Mouse (Mus musculus) lung, embryonic 15.5 days (tissue): ENCODE data around the gene Nom1. TPM values are rescaled to one million over a fixed set of nuclear protein-coding genes. Genes with fewer than 3 reads are reported as not detected.
A peak's percentile ranks its signal among the peaks of the same experiment; 100 is the strongest.
"Not testable (repeated sequence)": the region's sequence is repeated elsewhere in the genome, so short reads cannot be mapped to it uniquely, and the experiment has no call there.

Source experiments
- ATAC-seq: fragments of 200-750 bp; cut with Nextera tagmentation; 2 replicates; pipeline ENCODE4 v1.8.0; 2017; ENCODE audit warnings: moderate number of reproducible peaks, borderline replicate concordance; ENCODE audit not compliant: low FRiP score, low TSS enrichment; ENCODE audit errors: extremely low read depth
- H3K27ac ChIP-seq: fragments of 300-500 bp; sonication (generic); 2 replicates; pipeline ENCODE4 v1.5.1; 2015; ENCODE audit warnings: moderate library complexity, mild to moderate bottlenecking, inconsistent platforms
- H3K27me3 ChIP-seq: fragments of 300-500 bp; sonication (generic); 2 replicates; pipeline ENCODE4 v1.6.1; 2015; ENCODE audit warnings: inconsistent platforms
- H3K36me3 ChIP-seq: fragments of 300-500 bp; sonication (generic); 2 replicates; pipeline ENCODE4 v1.6.1; 2015; ENCODE audit warnings: inconsistent platforms
- H3K4me1 ChIP-seq: fragments of 300-500 bp; sonication (generic); 2 replicates; pipeline ENCODE4 v1.6.1; 2015; ENCODE audit warnings: inconsistent platforms
- H3K4me2 ChIP-seq: fragments of 300-500 bp; sonication (generic); 2 replicates; pipeline ENCODE4 v1.6.1; 2015; ENCODE audit warnings: inconsistent platforms, mild to moderate bottlenecking, moderate library complexity
- H3K4me3 ChIP-seq: fragments of 300-500 bp; sonication (generic); 2 replicates; pipeline ENCODE4 v1.5.1; 2015; ENCODE audit warnings: mild to moderate bottlenecking, inconsistent platforms
- H3K9ac ChIP-seq: fragments of 300-500 bp; sonication (generic); 2 replicates; pipeline ENCODE4 v1.6.1; 2015; ENCODE audit warnings: inconsistent platforms
- H3K9me3 ChIP-seq: fragments of 300-500 bp; sonication (generic); 2 replicates; pipeline ENCODE4 v1.6.1; 2016; ENCODE audit warnings: inconsistent platforms
- WGBS: fragments of 180-500 bp; shearing (Covaris S2); methylation state at CpG from one replicate; pipeline ENCODE4 v1.1.7; 2015; 5-methylcytosine and 5-hydroxymethylcytosine counted together
- polyA plus RNA-seq: library from polyadenylated mRNA; unstranded; fragments of >200 nt; fragmentation: Nextera tagmentation; extraction: Ambion mirVana; gene quantifications from 2 replicates; pipeline ENCODE4 v1.2.1, GENCODE M21; 2015

Gene Nom1
- polyA plus RNA-seq: 25.7 and 29.5 TPM in 2 replicates

DNA sequence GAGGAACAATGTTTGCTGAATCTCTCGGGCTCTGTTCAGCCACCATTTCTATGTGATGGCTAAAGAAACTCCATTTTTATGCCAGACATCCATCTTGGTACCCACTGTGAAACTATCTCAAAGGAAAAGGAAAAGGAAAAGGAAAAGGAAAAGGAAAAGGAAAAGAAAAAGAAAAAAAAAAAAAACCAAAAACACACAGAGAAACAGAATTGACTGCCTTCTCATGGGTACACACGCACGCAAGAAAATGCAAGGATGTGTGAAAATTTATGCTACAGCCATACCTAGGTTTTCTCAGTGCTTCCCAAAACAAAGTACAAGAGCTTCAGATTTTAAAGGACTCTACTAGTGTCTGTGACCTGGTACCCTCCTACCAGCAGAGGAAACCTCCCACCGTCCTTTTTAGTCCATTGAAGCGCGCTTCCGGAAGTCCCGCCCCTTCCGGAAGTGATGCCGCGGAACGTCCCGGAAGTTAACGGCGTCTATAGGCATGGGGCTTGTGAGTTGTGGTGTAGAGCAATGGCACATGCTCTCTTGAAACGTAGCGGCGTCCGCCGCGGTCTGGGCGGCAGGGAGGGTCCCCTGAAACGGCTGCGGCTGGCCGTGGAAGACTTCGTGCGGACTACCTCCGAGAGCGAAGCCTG, at the start of gene Nom1:
Gene Nom1 (plus strand): TSS at position 437 of the 644 bp plus-strand sequence.
- Histone ChIP-seq H3K9ac (peak within 1 kb of the TSS; percentile 83), H3K27me3 (no peaks in the 10 kb centered on the region), H3K27ac (peak within 1 kb of the TSS; percentile 76), H3K4me1 (peaks cover 15% of the 10 kb centered on the region), H3K4me3 (peak within 1 kb of the TSS; percentile 98), H3K4me2 (peak within 1 kb of the TSS; percentile 74), H3K9me3 (no peaks in the 10 kb centered on the region), H3K36me3 (peaks cover 24% of the 10 kb centered on the region)
- ATAC-seq: peak; percentile 94; the same call in 1 of the 2 replicates
- 5% methylated on average over 29 of the region's 29 CpGs for WGBS

DNA sequence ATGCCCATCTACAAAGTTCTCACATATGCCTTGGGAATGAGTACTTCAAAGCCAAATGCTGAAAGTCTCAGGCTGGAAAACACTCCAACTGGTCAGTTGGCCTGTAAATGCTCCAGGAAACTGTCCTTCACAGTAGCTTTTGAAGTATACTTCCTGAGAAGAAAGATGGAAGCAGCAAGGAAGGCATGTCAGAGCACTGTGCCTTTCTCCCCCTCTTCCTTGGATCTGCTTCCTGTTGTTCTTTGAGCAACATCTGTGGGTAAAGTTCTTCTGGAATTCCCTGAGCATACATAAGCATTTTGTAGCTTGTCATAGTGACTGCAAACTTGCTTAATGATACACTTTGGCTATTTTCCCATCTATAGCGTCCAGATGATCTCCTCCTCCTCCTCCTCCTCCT, 46.9 kb upstream of the Nom1 start:
- Histone ChIP-seq H3K9me3 (no peaks in the 10 kb centered on the region), H3K9ac (no peak overlapping the region), H3K4me2 (no peak overlapping the region), H3K4me1 (peaks cover 15% of the 10 kb centered on the region), H3K36me3 (no peaks in the 10 kb centered on the region), H3K27ac (peak overlapping the region; percentile 83), H3K27me3 (no peaks in the 10 kb centered on the region), H3K4me3 (no peak overlapping the region)
- no peak for ATAC-seq
- 7% methylated on average over 1 of the region's 1 CpGs for WGBS

DNA sequence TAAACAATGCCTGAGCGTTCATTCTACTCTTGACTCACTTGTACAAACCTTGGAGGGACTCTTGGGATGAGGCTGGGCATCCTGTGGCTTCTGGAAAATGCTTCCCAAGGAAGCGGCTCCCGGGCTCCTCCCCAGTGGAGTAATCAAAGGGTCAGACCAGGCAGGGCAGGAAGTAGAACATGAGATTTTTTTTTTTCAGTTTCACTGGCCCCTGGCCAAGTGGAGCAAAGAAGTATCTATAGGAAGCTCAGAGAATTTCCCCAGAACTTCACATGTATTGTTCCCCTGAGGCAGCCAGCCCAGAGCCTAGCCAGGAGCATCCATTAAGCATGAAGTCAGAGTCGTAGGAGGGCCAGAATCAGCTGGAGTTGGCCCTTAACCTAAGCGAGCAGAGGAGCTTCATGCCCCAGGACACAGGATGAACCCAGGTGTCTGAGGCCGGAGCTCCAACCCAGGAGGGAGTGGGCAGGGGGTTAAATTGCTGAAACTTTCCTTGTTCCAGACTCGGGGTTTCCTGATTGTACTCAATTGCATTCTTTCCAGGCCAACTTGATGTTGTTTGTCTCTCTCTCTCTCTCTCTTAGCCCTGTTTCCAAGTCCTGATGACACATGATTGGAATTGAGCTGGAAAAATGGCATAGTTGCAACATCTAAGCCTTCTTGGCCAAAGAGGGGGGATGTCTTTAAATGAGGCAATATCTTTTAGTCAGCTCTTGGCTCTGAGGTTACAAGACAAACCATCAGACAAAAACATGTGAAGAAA, 46.1 kb upstream of the Nom1 start:
- ATAC-seq: peak; percentile 61; the same call in 1 of the 2 replicates
- H3K9me3 ChIP-seq: no peaks in the 10 kb centered on the region
- 26% methylated on average over 7 of the region's 7 CpGs for WGBS
- peak overlapping the region; percentile 29 for H3K4me2 ChIP-seq
- H3K4me3 ChIP-seq: no peak overlapping the region
- peaks cover 15% of the 10 kb centered on the region for H3K4me1 ChIP-seq
- no peaks in the 10 kb centered on the region for H3K27me3 ChIP-seq
- H3K9ac ChIP-seq: no peak overlapping the region
- no peaks in the 10 kb centered on the region for H3K36me3 ChIP-seq
- peak overlapping the region; percentile 83 for H3K27ac ChIP-seq

DNA sequence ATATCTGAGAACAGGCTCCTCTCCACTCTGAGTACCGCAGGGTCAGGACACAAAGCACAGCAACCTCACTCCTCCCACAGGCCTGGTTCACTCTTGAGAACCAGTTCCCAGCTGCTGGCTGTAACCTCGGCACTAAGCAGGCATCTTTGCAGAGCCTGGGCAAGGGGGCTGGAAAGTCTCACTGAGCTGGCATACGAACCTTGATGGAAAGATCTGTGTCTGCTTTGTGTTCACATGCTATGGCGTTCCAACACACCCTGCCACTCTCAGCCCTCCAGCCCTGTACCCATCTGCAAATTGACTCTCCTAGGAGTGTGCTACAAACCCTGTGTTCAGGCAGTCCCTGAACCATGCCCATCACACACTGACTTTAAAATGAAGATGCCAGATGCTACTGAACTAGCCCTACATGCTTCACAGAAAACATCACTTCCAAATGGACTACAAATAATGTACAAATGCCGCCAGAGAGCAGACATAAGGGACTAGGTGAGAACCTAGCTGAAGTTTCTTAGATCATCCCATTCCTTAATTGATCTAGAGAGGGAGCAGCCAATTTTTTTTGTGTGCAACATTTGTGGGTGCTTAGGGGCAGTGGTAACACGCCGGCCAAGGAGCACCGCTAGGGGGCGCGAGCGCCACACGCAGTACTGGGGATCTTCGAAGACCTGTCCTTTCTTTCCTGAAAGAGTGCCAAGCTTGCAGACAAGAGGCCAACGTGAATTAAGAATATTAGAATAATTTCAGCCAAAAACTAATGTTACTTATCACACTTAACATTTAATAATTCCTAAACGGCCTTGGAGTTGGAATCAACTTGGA, 45.3 kb upstream of the Nom1 start:
- Histone ChIP-seq H3K9me3 (no peaks in the 10 kb centered on the region), H3K27me3 (no peaks in the 10 kb centered on the region), H3K4me3 (no peak overlapping the region), H3K4me1 (peaks cover 15% of the 10 kb centered on the region), H3K9ac (no peak overlapping the region), H3K4me2 (no peak overlapping the region), H3K36me3 (no peaks in the 10 kb centered on the region), H3K27ac (peak overlapping the region; percentile 83; the same call in 1 of the 2 replicates)
- 15% methylated on average over 15 of the region's 15 CpGs for whole genome bisulfite sequencing
- ATAC-seq: no peak; the same call in 1 of the 2 replicates

DNA sequence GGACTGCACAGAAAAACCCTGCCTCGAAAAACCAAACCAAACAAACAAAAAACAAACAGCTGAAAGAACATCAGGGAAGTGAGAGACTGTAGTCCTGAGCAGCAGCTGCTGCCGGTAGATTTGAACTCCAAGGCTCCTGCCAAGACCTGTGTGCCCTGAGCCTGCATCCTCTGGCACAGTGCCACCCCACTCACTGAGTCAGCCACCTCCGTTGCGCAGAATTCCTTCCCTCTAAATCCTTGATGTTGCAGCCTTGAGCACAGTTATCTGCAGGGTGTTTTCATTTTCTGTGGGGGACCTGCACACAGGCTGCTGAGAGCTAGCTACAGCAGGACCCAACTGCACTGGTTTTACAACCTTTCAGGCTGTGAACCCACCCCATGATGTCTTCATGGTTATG, 36.0 kb upstream of the Nom1 start:
- H3K36me3 ChIP-seq: no peaks in the 10 kb centered on the region
- no peak overlapping the region for H3K9ac ChIP-seq
- H3K4me3 ChIP-seq: no peak overlapping the region
- H3K4me2 ChIP-seq: no peak overlapping the region
- no peaks in the 10 kb centered on the region for H3K9me3 ChIP-seq
- ATAC-seq: no peak
- 49% methylated on average over 4 of the region's 4 CpGs for WGBS
- H3K27ac ChIP-seq: no peak overlapping the region
- no peaks in the 10 kb centered on the region for H3K4me1 ChIP-seq
- no peaks in the 10 kb centered on the region for H3K27me3 ChIP-seq

DNA sequence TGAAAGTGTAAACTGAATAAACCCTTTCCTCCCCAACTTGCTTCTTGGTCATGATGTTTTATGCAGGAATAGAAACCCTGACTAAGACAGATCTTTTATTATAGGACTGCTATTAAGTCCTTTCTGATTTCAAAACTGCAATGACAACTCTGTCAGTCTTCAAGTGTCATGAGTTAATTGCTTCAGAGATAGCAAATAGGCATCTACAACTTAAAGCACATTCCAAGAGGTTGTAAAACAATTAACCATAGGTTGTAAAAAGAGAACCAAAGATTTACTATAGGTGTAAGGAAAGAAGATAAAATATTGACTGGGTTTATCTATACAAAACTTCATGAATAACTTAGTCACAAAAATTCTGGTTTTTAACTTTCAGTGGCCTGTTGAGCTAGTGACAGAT, 23.6 kb upstream of the Nom1 start:
- Histone ChIP-seq H3K9me3 (no peaks in the 10 kb centered on the region), H3K4me3 (no peak overlapping the region), H3K27me3 (no peaks in the 10 kb centered on the region), H3K9ac (no peak overlapping the region), H3K36me3 (no peaks in the 10 kb centered on the region), H3K4me1 (no peaks in the 10 kb centered on the region), H3K27ac (no peak overlapping the region), H3K4me2 (no peak overlapping the region)
- no peak for ATAC-seq

DNA sequence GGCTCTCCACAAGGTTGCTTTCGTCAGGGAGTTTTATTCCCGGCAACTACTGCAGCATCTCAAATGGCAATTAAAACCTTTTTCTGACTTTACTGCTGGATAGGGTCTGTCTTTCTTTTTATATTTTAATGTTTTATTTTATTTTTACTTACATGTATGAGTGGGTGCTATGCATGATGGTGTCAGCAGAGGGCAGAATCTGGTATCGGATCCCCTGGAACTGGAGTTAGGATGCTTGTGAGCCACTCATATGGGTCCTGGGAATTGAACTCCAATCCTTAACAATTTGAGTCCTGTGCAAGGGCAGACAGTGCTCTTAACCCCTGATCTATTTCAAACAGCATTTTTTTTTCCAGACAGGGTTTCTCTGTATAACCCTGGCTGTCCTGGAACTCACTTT, 21.4 kb upstream of the Nom1 start:
- Histone ChIP-seq H3K9me3 (no peaks in the 10 kb centered on the region), H3K4me2 (no peak overlapping the region), H3K9ac (no peak overlapping the region), H3K4me3 (no peak overlapping the region), H3K4me1 (no peaks in the 10 kb centered on the region), H3K36me3 (no peaks in the 10 kb centered on the region), H3K27me3 (no peaks in the 10 kb centered on the region), H3K27ac (no peak overlapping the region)
- ATAC-seq: no peak
- 76% methylated on average over 3 of the region's 3 CpGs for WGBS

DNA sequence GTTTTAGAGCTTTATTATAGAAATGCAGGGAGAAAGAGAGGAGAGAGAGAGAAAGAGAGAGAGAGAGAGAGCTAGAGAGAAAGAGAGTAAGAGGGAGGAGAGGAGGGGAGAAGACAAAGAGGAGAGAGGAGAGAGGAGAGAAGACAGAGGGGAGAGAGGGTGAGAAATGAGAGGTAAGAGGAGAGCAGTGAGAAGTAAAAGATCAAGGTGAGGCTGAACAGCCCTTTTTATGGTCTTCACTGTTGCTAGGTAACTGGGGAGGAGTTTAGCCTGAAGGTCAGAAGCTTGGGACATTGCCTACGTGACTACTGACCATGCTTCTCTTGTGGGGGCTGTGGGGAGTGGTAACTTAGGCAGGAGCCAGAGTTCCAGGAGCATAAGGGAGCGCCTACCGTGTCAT, 11.1 kb upstream of the Nom1 start:
- H3K4me2 ChIP-seq, H3K4me1 ChIP-seq, H3K36me3 ChIP-seq, ATAC-seq, H3K27ac ChIP-seq, H3K9ac ChIP-seq, H3K4me3 ChIP-seq, H3K9me3 ChIP-seq, H3K27me3 ChIP-seq: not testable (repeated sequence)
- WGBS: 47% methylated on average over 3 of the region's 3 CpGs

DNA sequence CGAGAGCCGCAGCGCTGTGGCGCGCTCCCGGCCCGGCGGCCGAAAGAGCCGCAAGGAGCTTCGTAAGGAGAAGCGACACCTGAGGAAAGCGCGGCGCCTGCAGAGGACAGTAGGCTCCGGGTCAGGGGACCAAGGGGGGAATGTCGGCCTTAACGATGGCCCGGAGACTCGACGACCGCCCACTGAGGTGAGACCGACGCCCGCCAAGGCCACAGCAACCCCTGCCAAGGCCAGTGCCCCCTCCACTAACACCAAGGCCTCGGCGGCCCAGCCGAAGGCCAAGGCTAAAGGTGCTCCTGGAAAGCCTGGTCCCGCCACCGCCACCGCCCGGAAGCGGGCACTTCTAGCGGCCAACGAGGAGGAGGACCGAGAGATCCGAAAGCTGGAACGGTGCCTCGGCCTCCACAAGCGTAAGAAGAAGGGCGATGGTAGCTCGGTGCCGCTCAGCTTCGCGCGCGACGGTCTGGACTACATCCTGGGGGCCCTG, 451 bp downstream of the Nom1 start:
- peaks cover 15% of the 10 kb centered on the region for H3K4me1 ChIP-seq
- peak overlapping the region; percentile 83 for H3K9ac ChIP-seq
- H3K36me3 ChIP-seq: peaks cover 30% of the 10 kb centered on the region
- no peaks in the 10 kb centered on the region for H3K27me3 ChIP-seq
- peak; percentile 64 for ATAC-seq
- no peaks in the 10 kb centered on the region for H3K9me3 ChIP-seq
- peak overlapping the region; percentile 74 for H3K4me2 ChIP-seq
- under 1% methylated on average over 48 of the region's 48 CpGs for WGBS
- peak overlapping the region; percentile 76 for H3K27ac ChIP-seq
- peak overlapping the region; percentile 98 for H3K4me3 ChIP-seq

DNA sequence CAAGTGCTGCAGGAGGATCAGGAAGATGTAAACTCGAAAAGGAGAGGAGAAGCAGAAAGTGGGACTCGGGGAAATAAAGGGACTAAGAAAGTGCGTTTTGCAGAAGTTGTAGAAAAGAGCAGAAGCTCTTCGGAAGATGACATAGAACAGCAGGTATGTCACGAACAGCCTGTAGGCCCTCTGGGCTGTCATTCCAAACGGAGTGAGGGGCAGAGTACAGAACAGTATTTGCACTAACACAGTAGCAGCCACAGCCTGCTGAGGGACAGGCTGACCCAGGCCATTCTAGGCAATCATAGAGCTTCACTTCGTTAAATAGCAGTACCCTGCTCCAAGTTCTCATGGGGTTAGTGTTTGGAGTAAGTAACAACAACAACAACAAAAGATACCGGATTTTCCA, 1.0 kb downstream of the Nom1 start:
- peak overlapping the region; percentile 74 for H3K4me2 ChIP-seq
- no peak for ATAC-seq
- H3K4me3 ChIP-seq: peak overlapping the region; percentile 98
- WGBS: 31% methylated on average over 8 of the region's 8 CpGs
- no peaks in the 10 kb centered on the region for H3K9me3 ChIP-seq
- no peaks in the 10 kb centered on the region for H3K27me3 ChIP-seq
- H3K4me1 ChIP-seq: peaks cover 15% of the 10 kb centered on the region
- H3K9ac ChIP-seq: peak overlapping the region; percentile 83
- no peak overlapping the region for H3K27ac ChIP-seq
- H3K36me3 ChIP-seq: peaks cover 36% of the 10 kb centered on the region

DNA sequence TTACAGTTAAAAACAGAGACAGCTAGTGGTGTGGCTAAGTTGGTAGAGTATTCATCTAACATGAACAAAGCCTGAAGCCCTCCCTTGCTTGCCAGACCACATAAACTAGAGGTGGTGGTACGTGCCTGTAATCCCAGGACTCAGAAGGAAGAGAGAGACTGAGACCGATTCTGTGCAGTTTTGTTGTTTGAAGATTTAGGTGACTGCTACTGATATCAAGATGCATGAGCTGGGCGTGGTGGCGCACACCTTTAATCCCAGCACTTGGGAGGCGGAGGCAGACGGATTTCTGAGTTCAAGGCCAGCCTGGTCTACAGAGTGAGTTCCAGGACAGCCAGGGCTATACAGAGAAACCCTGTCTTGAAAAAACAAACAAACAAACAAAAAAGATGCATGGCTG, 2.3 kb downstream of the Nom1 start:
- H3K27ac ChIP-seq, H3K27me3 ChIP-seq, ATAC-seq, H3K9ac ChIP-seq, H3K4me3 ChIP-seq, H3K9me3 ChIP-seq: not testable (repeated sequence)
- Histone ChIP-seq H3K4me1 (peaks cover 15% of the 10 kb centered on the region), H3K4me2 (peak overlapping the region; percentile 74; the same call in 1 of the 2 replicates), H3K36me3 (peaks cover 47% of the 10 kb centered on the region)
- 90% methylated on average over 6 of the region's 6 CpGs for WGBS
